ENCODE assay signal across 18 mouse cellular contexts in the genomic region with DNA sequence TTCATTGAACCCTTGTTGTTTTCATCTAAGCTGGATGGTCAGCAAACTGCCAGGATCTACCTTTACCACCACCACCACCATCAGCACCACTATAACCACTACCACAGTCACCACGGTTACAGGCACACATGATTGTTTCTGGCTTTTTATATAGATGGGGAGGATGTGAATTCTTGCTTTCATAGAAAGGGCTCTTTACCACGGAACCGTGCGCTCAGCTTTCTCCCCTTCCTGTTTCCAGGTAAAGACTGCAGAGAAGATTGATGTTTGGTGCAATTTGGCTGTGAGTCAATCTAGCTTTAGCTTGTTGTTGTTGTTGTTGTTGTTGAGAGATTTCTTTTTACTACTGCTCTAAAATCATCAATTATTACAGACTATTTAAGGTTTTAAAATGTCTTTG.
DNase-seq lines count a peak whose midpoint lies in the region; ATAC-seq lines count a peak whose summit lies in the region.
"Had no signal": no experiment of that assay in that cellular context is flagged by ENCODE, and none has a peak within 500 bp of the region (broad histone marks: within the 10 kb centered on the region; RNA-seq: fewer than 3 reads in every experiment).

No protein-coding gene starts in this region.

- DNase-seq in CD4-positive, CD25-positive, alpha-beta regulatory T cell, adult 2 months (ENCODE audit: low read depth, low spot score) = peak; percentile 55
- peak; percentile 34 for DNase-seq in T-cell, adult 2 months (ENCODE audit: low spot score)
- no peak for DNase-seq in heart, adult 18-20 months
- no peak for DNase-seq in cerebellum, adult 8-10 months
- no peak for DNase-seq in cerebellum, adult 9-10 months
- DNase-seq: adrenal gland, adult 8-10 months; adrenal gland, postnatal 14 days; adrenal gland, postnatal 36 days; B cell, adult 2 months; cerebellum, adult 18-20 months; cerebellum, adult 9-11 months; cerebellum, postnatal 14 days; cerebellum, postnatal 36 days; embryo, embryonic 11 days had no signal

- ATAC-seq in inflammation-experienced regulatory T-cells, adult 6 months = peak; percentile 70
- ATAC-seq: forebrain, embryonic 14.5 days; forebrain, embryonic 16.5 days; Patski had no signal

Comparison
In these comparisons a context has a peak if more than half of its experiments do, and no peak if none do; other contexts are left out.
1. DNase-seq: peak in CD4-positive, CD25-positive, alpha-beta regulatory T cell, adult 2 months (single experiment) and T-cell, adult 2 months (single experiment); none in heart, adult 18-20 months (0 of 2), cerebellum, adult 8-10 months (single experiment) and cerebellum, adult 9-10 months (single experiment).